Mouse (Mus musculus) liver, embryonic 15.5 days (tissue): ENCODE results near the gene Atp5e. TPM values are rescaled to one million over a fixed set of nuclear protein-coding genes. Genes with fewer than 3 reads are reported as not detected.

Experiments
- ATAC-seq: fragments of 200-750 bp; cut with Nextera tagmentation; 2 replicates; pipeline ENCODE4 v1.8.0; 2017; ENCODE audit warnings: moderate number of reproducible peaks, mild to moderate bottlenecking, moderate library complexity; ENCODE audit not compliant: insufficient read depth
- H3K27ac ChIP-seq: fragments of 300-500 bp; sonication (generic); replicated peaks from 2 replicates; pipeline ENCODE4 v1.5.1; 2015; ENCODE audit warnings: mild to moderate bottlenecking, inconsistent platforms
- H3K27me3 ChIP-seq: fragments of 300-500 bp; sonication (generic); 2 replicates; pipeline ENCODE4 v1.6.1; 2015; ENCODE audit warnings: mild to moderate bottlenecking, inconsistent platforms
- H3K36me3 ChIP-seq: fragments of 300-500 bp; sonication (generic); replicated peaks from 2 replicates; pipeline ENCODE4 v1.6.1; 2015; ENCODE audit warnings: moderate library complexity, mild to moderate bottlenecking, inconsistent platforms
- H3K4me1 ChIP-seq: fragments of 300-500 bp; sonication (generic); replicated peaks from 2 replicates; pipeline ENCODE4 v1.6.1; 2015; ENCODE audit warnings: inconsistent platforms
- H3K4me2 ChIP-seq: fragments of 300-500 bp; sonication (generic); 2 replicates; pipeline ENCODE4 v1.6.1; 2015; ENCODE audit warnings: moderate library complexity, mild to moderate bottlenecking, inconsistent platforms
- H3K4me3 ChIP-seq: fragments of 300-500 bp; sonication (generic); replicated peaks from 2 replicates; pipeline ENCODE4 v1.5.1; 2015; ENCODE audit warnings: mild to moderate bottlenecking, inconsistent platforms
- H3K9ac ChIP-seq: fragments of 300-500 bp; sonication (generic); 2 replicates; pipeline ENCODE4 v1.6.1; 2015; ENCODE audit warnings: moderate library complexity, mild to moderate bottlenecking, inconsistent platforms
- H3K9me3 ChIP-seq: fragments of 300-500 bp; sonication (generic); replicated peaks from 2 replicates; pipeline ENCODE4 v1.6.1; 2016; ENCODE audit warnings: inconsistent platforms
- WGBS: fragments of 180-500 bp; shearing (Covaris S2); methylation state at CpG from one replicate; pipeline ENCODE4 v1.1.7; 2015; ENCODE audit warnings: mixed read lengths; ENCODE audit not compliant: insufficient replicate concordance; 5-methylcytosine and 5-hydroxymethylcytosine counted together
- polyA plus RNA-seq: library from polyadenylated mRNA; unstranded; fragments of >200 nt; fragmentation: Nextera tagmentation; extraction: Ambion mirVana; gene quantifications from 2 replicates; pipeline ENCODE4 v1.2.1, GENCODE M21; 2015

The Atp5e gene
- polyA plus RNA-seq = 313 and 380 TPM in 2 replicates

DNA sequence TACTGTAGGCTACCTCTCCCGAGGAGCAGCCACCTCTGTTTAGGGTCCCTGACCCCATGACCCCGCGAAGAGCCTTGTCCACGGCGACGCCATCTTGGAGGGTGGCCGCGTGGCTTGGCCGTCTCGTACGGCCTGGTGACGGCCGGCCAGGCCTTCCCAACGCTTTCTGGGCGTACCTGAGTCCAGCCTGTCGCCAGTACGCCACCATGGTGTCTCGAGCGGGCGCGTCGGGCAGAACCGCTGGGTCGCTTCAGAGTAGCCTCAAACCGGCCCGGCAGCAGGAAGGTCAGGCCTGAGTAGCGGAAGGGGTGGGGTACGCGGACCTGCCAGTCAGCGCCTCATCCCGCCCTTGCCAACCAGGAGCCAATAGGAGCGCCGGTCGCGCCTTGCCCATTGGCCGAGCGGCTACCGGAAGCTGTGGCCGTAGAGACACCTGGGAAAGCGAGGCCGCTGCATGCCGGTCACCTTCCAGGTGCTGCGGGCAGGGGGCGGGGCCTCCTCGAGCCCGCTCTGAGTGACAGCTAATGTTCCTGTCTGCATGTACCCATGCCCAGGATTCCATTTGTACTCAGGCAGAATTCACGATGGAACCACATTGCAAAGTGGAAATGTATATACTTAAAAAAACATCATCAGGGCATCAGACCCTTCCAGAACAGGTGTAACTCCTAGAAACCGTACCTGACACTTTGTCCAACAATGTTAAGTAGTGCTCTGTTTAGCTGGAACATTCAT lies at the start of gene Atp5e:
Atp5e (minus strand) TSS at position 317 of the 735 bp plus-strand sequence.
- ATAC-seq = peak; percentile 100
- WGBS = 2% methylated on average over 48 of the region's 48 CpGs
- Histone ChIP-seq H3K9ac (peak within 1 kb of the TSS; percentile 76), H3K9me3 (no peaks in the 10 kb centered on the region), H3K4me2 (peak within 1 kb of the TSS; percentile 92), H3K27me3 (no peaks in the 10 kb centered on the region), H3K27ac (peak within 1 kb of the TSS; percentile 66), H3K4me1 (peaks cover 26% of the 10 kb centered on the region), H3K36me3 (peaks cover 74% of the 10 kb centered on the region), H3K4me3 (peak within 1 kb of the TSS; percentile 76)

DNA sequence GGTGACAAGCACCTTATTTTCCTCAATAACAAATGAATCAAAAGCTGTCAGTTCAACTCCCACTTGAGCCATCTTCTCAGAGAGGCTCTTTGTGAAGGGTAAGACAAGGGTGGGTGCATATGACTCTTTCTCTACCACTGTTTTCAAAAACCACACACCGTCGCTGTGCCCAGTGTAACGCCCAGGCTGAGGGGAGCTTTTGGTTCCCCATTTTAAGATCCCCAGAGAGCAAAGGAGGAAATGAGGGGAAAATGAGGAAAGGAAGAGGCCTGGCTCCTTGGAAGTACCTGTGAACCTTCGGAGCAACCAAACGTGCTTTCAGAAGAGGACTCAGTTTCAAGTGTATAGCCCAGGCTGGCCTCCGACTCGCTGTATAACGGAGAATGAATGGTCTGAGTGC lies 45.9 kb upstream of the Atp5e start:
- Histone ChIP-seq H3K4me3 (no peak overlapping the region), H3K4me2 (no peak overlapping the region), H3K9ac (no peak overlapping the region), H3K36me3 (no peaks in the 10 kb centered on the region), H3K27me3 (no peaks in the 10 kb centered on the region), H3K9me3 (no peaks in the 10 kb centered on the region), H3K4me1 (no peaks in the 10 kb centered on the region), H3K27ac (no peak overlapping the region)
- no peak for ATAC-seq
- 63% methylated on average over 8 of the region's 8 CpGs for WGBS

DNA sequence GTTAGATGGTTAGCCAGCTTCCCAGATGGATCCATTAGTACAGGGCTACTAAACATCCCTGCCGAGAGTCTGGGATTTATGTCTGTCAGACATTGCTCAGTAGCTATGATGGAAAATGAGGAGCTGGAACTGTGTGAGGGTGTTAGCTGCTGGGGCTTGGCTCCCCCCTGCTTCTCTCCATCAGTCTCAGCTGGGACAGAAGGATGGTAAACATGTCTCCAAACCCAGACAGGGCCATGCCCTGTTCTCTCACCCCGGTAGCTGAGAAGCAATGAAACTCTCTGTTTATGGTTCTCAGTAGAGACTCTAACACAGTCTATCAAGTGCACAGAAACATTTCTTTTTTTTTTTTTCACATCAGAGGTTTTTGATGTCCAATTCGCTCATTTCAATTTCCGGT lies 44.1 kb upstream of the Atp5e start:
- 69% methylated on average over 4 of the region's 4 CpGs for WGBS
- no peak overlapping the region for H3K4me3 ChIP-seq
- ATAC-seq = no peak
- no peaks in the 10 kb centered on the region for H3K27me3 ChIP-seq
- no peaks in the 10 kb centered on the region for H3K4me1 ChIP-seq
- no peaks in the 10 kb centered on the region for H3K9me3 ChIP-seq
- no peak overlapping the region for H3K9ac ChIP-seq
- no peak overlapping the region for H3K4me2 ChIP-seq
- H3K27ac ChIP-seq = no peak overlapping the region
- no peaks in the 10 kb centered on the region for H3K36me3 ChIP-seq

DNA sequence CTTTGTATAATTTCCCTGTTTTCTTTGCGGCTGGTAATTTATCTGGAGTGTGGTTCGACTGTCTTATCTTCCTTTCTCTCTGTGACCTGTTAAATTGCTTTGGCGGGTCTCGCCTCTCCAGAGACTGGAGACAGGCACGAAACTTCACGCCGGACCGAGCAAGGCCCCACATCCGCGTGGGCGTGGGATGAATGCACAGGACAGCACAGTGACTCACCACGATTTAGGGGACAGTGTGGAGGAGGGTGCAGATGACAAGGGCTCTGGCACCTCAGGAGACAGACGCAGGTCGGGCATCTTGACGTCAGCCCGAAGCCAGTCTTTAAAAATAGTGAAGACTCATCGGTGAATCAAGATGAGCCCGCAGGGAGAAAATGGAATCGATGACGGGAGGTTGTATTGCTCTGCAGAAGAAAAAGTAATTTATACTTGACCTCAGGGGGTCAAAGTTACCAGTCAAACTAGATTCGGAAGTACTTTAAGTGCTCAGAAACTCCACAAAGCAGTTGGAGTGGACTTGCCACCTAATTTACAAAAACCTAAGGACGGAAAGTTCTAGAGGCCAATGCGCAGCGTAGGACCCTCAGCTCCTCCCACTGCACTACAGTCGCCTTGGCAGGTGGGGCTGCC lies 39.0 kb upstream of the Atp5e start:
- Histone ChIP-seq H3K4me3 (no peak overlapping the region), H3K9ac (no peak overlapping the region), H3K36me3 (no peaks in the 10 kb centered on the region), H3K4me1 (no peaks in the 10 kb centered on the region), H3K4me2 (no peak overlapping the region), H3K9me3 (no peaks in the 10 kb centered on the region), H3K27me3 (no peaks in the 10 kb centered on the region; the same call in 1 of the 2 replicates), H3K27ac (no peak overlapping the region)
- ATAC-seq = no peak
- 67% methylated on average over 25 of the region's 25 CpGs for WGBS

DNA sequence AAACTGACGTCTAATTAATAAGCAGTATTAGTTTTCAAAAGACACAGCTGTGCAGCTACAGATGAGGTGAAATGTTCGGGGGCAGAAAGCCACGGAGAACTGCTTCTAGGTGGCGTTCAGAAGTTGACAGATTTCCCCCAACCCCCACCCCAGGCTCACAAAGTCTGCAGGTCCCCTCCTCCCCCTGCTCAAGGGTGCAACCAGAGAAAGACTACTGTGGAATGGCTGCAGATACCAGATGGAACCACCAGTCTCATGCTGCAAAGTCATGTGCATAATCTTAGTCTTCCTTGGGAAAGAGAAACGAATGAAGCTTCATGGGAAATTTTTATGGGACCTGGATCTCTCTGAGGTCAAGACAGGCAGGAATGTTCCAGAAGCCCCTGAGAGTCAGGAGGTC lies 38.4 kb upstream of the Atp5e start:
- 46% methylated on average over 5 of the region's 5 CpGs for WGBS
- H3K9me3 ChIP-seq = no peaks in the 10 kb centered on the region
- ATAC-seq = no peak
- H3K9ac ChIP-seq = no peak overlapping the region
- no peak overlapping the region for H3K4me2 ChIP-seq
- no peaks in the 10 kb centered on the region for H3K36me3 ChIP-seq
- no peaks in the 10 kb centered on the region; the same call in 1 of the 2 replicates for H3K27me3 ChIP-seq
- H3K27ac ChIP-seq = no peak overlapping the region
- no peak overlapping the region for H3K4me3 ChIP-seq
- no peaks in the 10 kb centered on the region for H3K4me1 ChIP-seq

DNA sequence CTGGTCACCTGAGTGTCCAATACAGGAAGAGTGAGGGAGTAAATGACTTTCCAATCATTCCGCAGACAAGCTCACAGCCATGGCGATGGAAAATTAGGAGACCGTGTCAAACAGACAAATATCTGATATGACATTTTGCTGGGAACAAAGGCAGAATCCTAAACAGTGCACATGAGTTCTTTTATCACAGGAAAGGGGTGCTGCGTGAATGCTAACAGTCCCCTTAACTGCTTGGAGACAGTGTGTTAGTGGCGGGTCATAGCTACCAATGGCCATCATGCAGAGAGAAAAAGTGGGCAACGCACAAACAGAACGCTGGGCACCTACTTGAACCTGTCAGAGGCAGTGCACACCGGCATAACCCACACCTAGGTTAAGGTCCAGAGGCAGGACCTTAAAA lies 37.6 kb upstream of the Atp5e start:
- Histone ChIP-seq H3K9ac (no peak overlapping the region), H3K4me1 (no peaks in the 10 kb centered on the region), H3K4me2 (no peak overlapping the region), H3K9me3 (no peaks in the 10 kb centered on the region), H3K27ac (no peak overlapping the region), H3K36me3 (no peaks in the 10 kb centered on the region), H3K4me3 (no peak overlapping the region), H3K27me3 (no peaks in the 10 kb centered on the region; the same call in 1 of the 2 replicates)
- 73% methylated on average over 8 of the region's 8 CpGs for WGBS
- ATAC-seq = no peak

DNA sequence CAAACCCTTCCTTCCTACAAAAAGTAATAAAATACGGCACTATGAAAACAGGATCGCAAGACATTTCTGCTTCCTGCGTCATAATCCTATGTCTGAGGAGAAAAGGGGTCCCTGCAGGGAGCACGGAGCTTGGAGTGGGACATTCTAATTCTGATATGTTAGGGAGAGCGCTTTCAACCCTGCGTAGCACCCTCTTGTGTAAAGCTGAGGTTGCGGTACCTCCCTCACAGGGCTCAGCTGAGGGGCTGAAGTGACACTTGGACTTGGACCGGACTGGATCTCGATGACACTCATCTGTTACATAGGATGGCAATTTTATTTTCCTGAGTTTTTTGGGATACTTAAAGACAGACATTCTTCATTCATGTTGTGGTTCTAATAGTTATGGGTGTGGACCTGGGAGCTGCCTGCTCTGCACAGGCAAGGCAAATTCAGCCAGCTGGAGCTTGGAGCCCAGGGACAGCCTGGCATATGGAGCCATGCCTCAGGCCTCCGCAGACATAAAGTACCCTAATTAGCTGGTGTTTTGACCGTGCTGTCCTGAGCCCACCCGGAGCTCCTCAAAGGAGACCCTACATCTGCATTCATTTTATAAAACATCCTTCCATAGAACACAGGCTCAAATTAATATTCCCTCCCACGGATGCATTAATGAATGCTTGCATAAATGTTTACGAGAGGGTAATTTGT lies 37.1 kb upstream of the Atp5e start:
- Histone ChIP-seq H3K36me3 (no peaks in the 10 kb centered on the region), H3K27ac (no peak overlapping the region), H3K4me2 (no peak overlapping the region), H3K9me3 (no peaks in the 10 kb centered on the region), H3K27me3 (no peaks in the 10 kb centered on the region; the same call in 1 of the 2 replicates), H3K9ac (no peak overlapping the region), H3K4me1 (no peaks in the 10 kb centered on the region), H3K4me3 (no peak overlapping the region)
- no peak for ATAC-seq
- WGBS = 76% methylated on average over 14 of the region's 14 CpGs

DNA sequence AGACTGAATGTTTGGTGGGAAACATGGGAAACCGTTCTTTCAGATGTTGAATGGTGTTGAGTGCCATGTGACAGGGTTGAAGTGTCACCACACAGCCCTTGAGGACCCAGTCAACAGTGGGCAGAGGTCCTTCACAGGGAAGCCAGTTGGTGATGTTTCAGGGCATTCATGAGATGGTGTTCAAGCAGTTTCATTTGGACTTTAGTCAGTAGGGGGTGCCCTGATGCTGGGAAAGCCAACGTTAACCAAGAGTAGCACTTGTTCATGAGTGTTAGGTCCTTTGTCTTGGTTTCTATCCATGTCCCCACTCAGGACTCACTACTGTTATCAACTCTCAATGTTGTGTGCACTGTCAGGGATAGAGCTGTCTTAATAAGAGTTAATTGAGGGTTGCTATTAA lies 29.0 kb upstream of the Atp5e start:
- no peak overlapping the region for H3K4me3 ChIP-seq
- no peaks in the 10 kb centered on the region for H3K4me1 ChIP-seq
- no peak overlapping the region for H3K4me2 ChIP-seq
- no peak for ATAC-seq
- H3K9me3 ChIP-seq = no peaks in the 10 kb centered on the region
- H3K36me3 ChIP-seq = no peaks in the 10 kb centered on the region
- WGBS = 47% methylated on average over 2 of the region's 2 CpGs
- no peak overlapping the region for H3K9ac ChIP-seq
- H3K27ac ChIP-seq = no peak overlapping the region
- H3K27me3 ChIP-seq = no peaks in the 10 kb centered on the region

DNA sequence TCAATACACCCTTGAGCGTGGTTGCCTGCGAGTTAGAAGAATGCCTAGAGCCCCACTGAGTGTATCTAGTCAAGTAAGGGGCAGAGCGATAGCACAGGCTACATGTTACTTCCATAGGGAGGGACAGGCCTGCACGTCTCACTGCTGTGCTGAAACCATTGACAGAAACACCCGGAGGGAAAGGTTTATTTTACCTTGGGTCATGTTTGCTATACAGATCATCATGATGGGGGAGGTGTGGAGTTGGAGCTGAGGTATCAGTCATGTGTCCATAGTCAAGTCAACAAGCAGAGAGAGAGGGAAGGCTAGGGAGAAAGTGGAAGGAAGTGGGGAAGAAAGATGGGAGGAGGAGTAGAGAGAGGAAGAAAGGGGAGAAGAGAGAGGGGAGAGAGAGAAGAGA lies 23.1 kb upstream of the Atp5e start:
- Histone ChIP-seq H3K4me3 (no peak overlapping the region), H3K36me3 (no peaks in the 10 kb centered on the region), H3K9me3 (no peaks in the 10 kb centered on the region), H3K27me3 (no peaks in the 10 kb centered on the region), H3K27ac (no peak overlapping the region), H3K9ac (no peak overlapping the region), H3K4me2 (no peak overlapping the region), H3K4me1 (no peaks in the 10 kb centered on the region)
- peak; percentile 54; the same call in 1 of the 2 replicates for ATAC-seq
- WGBS = 61% methylated on average over 5 of the region's 5 CpGs

DNA sequence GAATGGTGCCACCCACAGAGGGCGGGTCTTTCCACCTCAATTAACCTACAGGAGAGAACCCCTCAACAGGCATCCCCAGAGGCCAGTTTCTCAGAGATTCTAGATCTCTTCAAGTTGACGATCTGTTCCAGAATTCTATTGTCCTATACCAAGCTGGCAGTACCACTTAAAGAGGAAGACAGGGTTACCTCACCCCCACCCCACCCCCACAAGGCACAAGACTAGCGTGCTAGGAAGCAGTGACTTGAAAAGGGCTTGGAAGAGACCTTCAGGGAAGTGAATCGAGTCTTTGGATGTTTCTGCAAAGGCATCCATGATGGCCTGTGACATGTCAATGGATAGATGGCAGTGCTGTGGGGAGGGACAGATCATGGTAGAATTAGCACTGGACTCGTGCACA lies 14.8 kb upstream of the Atp5e start:
- no peak overlapping the region for H3K27ac ChIP-seq
- no peak for ATAC-seq
- H3K27me3 ChIP-seq = no peaks in the 10 kb centered on the region
- no peaks in the 10 kb centered on the region for H3K9me3 ChIP-seq
- H3K4me1 ChIP-seq = peaks cover 4% of the 10 kb centered on the region
- H3K9ac ChIP-seq = no peak overlapping the region
- H3K4me2 ChIP-seq = no peak overlapping the region
- 49% methylated on average over 5 of the region's 5 CpGs for WGBS
- no peaks in the 10 kb centered on the region for H3K36me3 ChIP-seq
- H3K4me3 ChIP-seq = no peak overlapping the region

DNA sequence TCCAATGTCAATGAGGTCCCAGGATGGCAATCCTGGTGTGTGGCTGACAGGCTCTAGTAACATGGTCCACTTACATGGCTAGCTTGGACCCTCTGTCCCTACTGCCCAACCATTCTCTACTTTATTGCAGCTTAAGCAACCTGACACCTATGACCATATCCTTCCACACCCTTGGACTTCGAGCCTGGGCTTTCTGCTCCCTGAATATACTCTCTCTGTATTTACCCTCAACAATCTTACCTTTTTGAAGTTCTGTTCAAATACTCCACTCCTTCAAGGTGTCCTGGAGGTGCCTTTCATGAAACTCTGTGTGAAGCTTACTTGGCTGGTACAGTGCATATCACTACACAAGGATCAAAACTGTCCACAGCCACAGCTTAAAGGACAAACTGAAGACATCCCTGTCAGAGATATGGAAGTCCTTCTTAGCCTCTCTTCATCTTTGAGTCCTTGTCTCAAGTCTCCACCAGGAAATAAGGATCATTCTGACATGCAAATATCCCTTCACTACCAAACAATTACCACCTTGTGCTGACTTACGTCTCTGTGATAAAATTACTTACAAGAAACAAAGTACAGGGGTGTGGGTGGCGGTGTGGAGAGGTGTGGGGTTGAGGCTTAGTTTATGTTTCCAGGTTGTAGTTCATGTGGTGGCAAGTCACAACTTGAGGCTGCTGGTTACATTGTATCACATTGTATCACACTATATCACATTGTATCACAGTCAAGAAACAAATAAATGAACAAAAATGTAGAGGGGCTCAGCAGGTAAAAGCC lies 13.8 kb upstream of the Atp5e start:
- Histone ChIP-seq H3K4me1 (peaks cover 11% of the 10 kb centered on the region), H3K27me3 (no peaks in the 10 kb centered on the region), H3K4me3 (no peak overlapping the region), H3K9me3 (no peaks in the 10 kb centered on the region), H3K9ac (no peak overlapping the region), H3K36me3 (no peaks in the 10 kb centered on the region), H3K4me2 (no peak overlapping the region), H3K27ac (no peak overlapping the region)
- no peak for ATAC-seq
- WGBS = 60% methylated on average over 3 of the region's 3 CpGs
